Mouse (Mus musculus) hindbrain, postnatal 0 days (tissue): ENCODE results near the gene Erich2. TPM values are rescaled to one million over a fixed set of nuclear protein-coding genes. Genes with fewer than 3 reads are reported as not detected.
A peak's percentile ranks its signal among the peaks of the same experiment; 100 is the strongest.

Source experiments
- ATAC-seq: fragments of 200-750 bp; cut with Nextera tagmentation; 2 replicates; pipeline ENCODE4 v1.8.0; 2017; ENCODE audit warnings: mild to moderate bottlenecking, moderate TSS enrichment, moderate library complexity
- DNase-seq: peaks from one replicate; pipeline ENCODE4 v3.0.0-alpha.2; 2015; ENCODE audit warnings: low spot score
- H3K27ac ChIP-seq: fragments of 300-500 bp; sonication (generic); 2 replicates; pipeline ENCODE4 v1.5.1; 2014; ENCODE audit warnings: mild to moderate bottlenecking
- H3K27me3 ChIP-seq: fragments of 300-500 bp; sonication (generic); 2 replicates; pipeline ENCODE4 v1.6.1; 2014; ENCODE audit warnings: low read length, mixed read lengths; ENCODE audit not compliant: insufficient read depth
- H3K36me3 ChIP-seq: fragments of 300-500 bp; sonication (generic); 2 replicates; pipeline ENCODE4 v1.6.1; 2014; ENCODE audit warnings: low read length, mixed read lengths; ENCODE audit not compliant: insufficient read depth
- H3K4me1 ChIP-seq: fragments of 300-500 bp; sonication (generic); 2 replicates; pipeline ENCODE4 v1.6.1; 2014; ENCODE audit warnings: antibody characterized with exemption, low read length, mixed read lengths; ENCODE audit not compliant: insufficient read depth
- H3K4me2 ChIP-seq: fragments of 300-500 bp; sonication (generic); 2 replicates; pipeline ENCODE4 v1.6.1; 2014; ENCODE audit warnings: low read depth, mild to moderate bottlenecking, low read length, moderate library complexity, mixed read lengths
- H3K4me3 ChIP-seq: fragments of 300-500 bp; sonication (generic); 2 replicates; pipeline ENCODE4 v1.5.1; 2014; ENCODE audit warnings: low read length
- H3K9ac ChIP-seq: fragments of 300-500 bp; sonication (generic); replicated peaks from 2 replicates; pipeline ENCODE4 v1.6.1; 2014; ENCODE audit warnings: mild to moderate bottlenecking, low read length, moderate library complexity, mixed read lengths
- H3K9me3 ChIP-seq: fragments of 300-500 bp; sonication (generic); 2 replicates; pipeline ENCODE4 v1.6.1; 2016; ENCODE audit warnings: low read length, mixed read lengths
- CTCF ChIP-seq: IDR thresholded peaks from 2 replicates; pipeline ENCODE4 v1.5.1; 2016; ENCODE audit warnings: antibody characterized with exemption, control low read depth, low read depth
- WGBS: fragments of 180-500 bp; shearing (Covaris S2); extraction: QIAGEN DNeasy Blood & Tissue Kit; methylation state at CpG from one replicate; pipeline ENCODE4 v1.1.7; 2014; 5-methylcytosine and 5-hydroxymethylcytosine counted together
- polyA plus RNA-seq: library from polyadenylated mRNA; unstranded; fragments of >200 nt; fragmentation: Nextera tagmentation; extraction: Ambion mirVana; gene quantifications from 2 replicates; pipeline ENCODE4 v1.2.1, GENCODE M21; 2015
- total RNA-seq: library from RNA; depleted of rRNA; stranded (reverse); fragments of >200 nt; gene quantifications from 2 replicates; pipeline ENCODE4 v1.2.3, GENCODE M21; 2014; rRNA removed

Gene Erich2
- total and polyA plus RNA-seq, 2 experiments from 2014 or later: 1.8 to 6.3 TPM

GRCm38 (mm10) chr2:70572251-70572650 lies 63.6 kb downstream of the Erich2 start:
- H3K4me3 ChIP-seq: no peak overlapping the region
- H3K9ac ChIP-seq: no peak overlapping the region
- H3K27me3 ChIP-seq: 0 out of 2 replicates have a peak, but pooled peaks cover under 1% of the 10 kb centered on the region
- no peaks in the 10 kb centered on the region for H3K4me1 ChIP-seq
- H3K36me3 ChIP-seq: no peaks in the 10 kb centered on the region
- no peak overlapping the region for H3K4me2 ChIP-seq
- WGBS: 45% methylated on average over 9 of the region's 9 CpGs
- no peak for TF ChIP-seq CTCF
- DNase-seq: peak; percentile 43
- no peaks in the 10 kb centered on the region for H3K9me3 ChIP-seq
- no peak overlapping the region for H3K27ac ChIP-seq
- ATAC-seq: peak; percentile 19

GRCm38 (mm10) chr2:70573544-70574210 lies 65.1 kb downstream of the Erich2 start:
- Histone ChIP-seq H3K27me3 (no peaks in the 10 kb centered on the region), H3K36me3 (no peaks in the 10 kb centered on the region), H3K9me3 (no peaks in the 10 kb centered on the region), H3K9ac (no peak overlapping the region), H3K4me1 (no peaks in the 10 kb centered on the region), H3K4me3 (no peak overlapping the region), H3K4me2 (no peak overlapping the region), H3K27ac (no peak overlapping the region)
- DNase-seq (no peak), ATAC-seq (no peak)
- TF ChIP-seq CTCF: no peak
- 74% methylated on average over 8 of the region's 8 CpGs for WGBS

- ATAC-seq (no peak), DNase-seq (no peak)
- Histone ChIP-seq H3K27ac (no peak overlapping the region), H3K4me2 (no peak overlapping the region), H3K4me1 (no peaks in the 10 kb centered on the region), H3K9ac (no peak overlapping the region), H3K4me3 (no peak overlapping the region), H3K9me3 (no peaks in the 10 kb centered on the region), H3K36me3 (no peaks in the 10 kb centered on the region), H3K27me3 (no peaks in the 10 kb centered on the region)
- no peak for TF ChIP-seq CTCF
- 89% methylated on average over 6 of the region's 6 CpGs for WGBS
These were observed 79.6 kb downstream of the Erich2 start for GRCm38 (mm10) chr2:70588200-70588599.

Other genes with a start within 250 kb of the Erich2 start
- gene Sp5, start 33.9 kb upstream of the Erich2 start, total RNA-seq: 14.8 and 28.2 TPM in 2 replicates
- 13.2 and 14.0 TPM in 2 replicates for gene Sp5, start 33.9 kb upstream of the Erich2 start, polyA plus RNA-seq
- gene Gad1, start 44.3 kb downstream of the Erich2 start, total RNA-seq: 106 and 113 TPM in 2 replicates
- 108 and 113 TPM in 2 replicates for gene Gad1, start 44.3 kb downstream of the Erich2 start, polyA plus RNA-seq
- 82.6 and 84.0 TPM in 2 replicates for gene Gorasp2, start 152.8 kb downstream of the Erich2 start, total RNA-seq
- gene Gorasp2, start 152.8 kb downstream of the Erich2 start, polyA plus RNA-seq: 136 and 144 TPM in 2 replicates
- 0.47 and 0.58 TPM in 2 replicates for gene Gm26558, start 153.3 kb downstream of the Erich2 start, total RNA-seq
- 3.4 and 4.8 TPM in 2 replicates for gene Gm26558, start 153.3 kb downstream of the Erich2 start, polyA plus RNA-seq